Mouse (Mus musculus): ENCODE data around the gene Ctns. TPM values are rescaled to one million over a fixed set of nuclear protein-coding genes. Genes with fewer than 3 reads are reported as not detected.
A peak's percentile ranks its signal among the peaks of the same experiment; 100 is the strongest.

Gene Ctns
- polyA plus RNA-seq, 1 experiment from 2014 or later: 23.4 TPM

DNA sequence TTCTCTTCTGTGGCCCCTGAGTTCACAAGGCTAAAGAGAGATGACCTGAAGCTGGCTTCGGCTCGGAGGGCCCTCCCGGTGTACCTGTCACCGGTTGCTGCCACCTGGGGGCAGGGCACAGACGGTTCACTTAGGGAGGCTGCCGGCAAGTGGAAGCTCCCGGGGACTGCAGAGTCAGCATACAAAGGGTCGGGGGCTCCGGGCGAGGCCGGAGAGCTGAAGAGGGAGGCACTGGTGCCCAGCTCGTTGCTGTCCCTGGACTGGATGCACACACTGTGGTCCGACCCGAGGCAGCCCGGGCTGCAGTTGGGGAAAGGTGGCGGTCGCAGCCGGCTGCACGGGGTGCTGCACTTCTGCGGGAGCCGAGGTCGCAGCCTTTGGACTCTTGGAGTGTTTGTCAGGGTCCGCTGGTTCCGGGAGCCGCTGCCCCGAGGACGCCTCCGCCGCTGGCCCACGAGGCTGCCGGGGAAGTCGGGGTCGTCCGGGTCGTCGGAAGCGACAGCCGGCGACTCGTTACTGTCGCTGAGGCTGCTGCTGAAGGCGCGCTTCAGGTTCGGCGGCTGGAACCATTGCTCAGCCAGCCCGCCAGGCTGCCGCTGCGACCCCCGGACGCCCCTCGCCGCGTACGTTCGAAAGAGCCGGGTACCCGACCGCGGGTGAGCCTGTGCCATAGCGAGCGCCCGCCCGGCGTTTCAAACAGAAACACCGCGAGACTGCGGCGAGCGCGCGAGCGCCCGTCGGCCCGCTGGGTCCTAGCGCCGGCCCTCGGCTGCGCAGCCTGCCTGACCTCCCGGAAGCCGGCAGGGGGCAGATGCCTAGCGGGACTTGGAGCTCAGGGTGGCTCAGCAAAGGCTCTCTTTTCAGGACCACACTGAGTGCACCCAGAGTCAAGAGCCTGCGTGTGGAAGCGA, 61.0 kb downstream of the Ctns start, which contains the start of gene Haspin:
Gene Haspin, minus strand, starts transcription at position 704 of the 911 bp plus-strand sequence.
- peak; percentile 69 for ATAC-seq (ENCODE audit: insufficient number of reproducible peaks, insufficient read depth, low FRiP score, low TSS enrichment, low read depth)
- Histone ChIP-seq H3K27ac (no peak within 1 kb of the TSS), H3K36me3 (peaks cover 19% of the 10 kb centered on the region), H3K9me3 (no peaks in the 10 kb centered on the region), H3K27me3 (no peaks in the 10 kb centered on the region), H3K4me2 (peak within 1 kb of the TSS; percentile 82), H3K4me1 (replicated peaks) (peaks cover 28% of the 10 kb centered on the region), H3K4me3 (replicated peaks) (peak within 1 kb of the TSS; percentile 88), H3K9ac (replicated peaks) (peak within 1 kb of the TSS; percentile 83)
- WGBS: under 1% methylated on average over 84 of the region's 84 CpGs

DNA sequence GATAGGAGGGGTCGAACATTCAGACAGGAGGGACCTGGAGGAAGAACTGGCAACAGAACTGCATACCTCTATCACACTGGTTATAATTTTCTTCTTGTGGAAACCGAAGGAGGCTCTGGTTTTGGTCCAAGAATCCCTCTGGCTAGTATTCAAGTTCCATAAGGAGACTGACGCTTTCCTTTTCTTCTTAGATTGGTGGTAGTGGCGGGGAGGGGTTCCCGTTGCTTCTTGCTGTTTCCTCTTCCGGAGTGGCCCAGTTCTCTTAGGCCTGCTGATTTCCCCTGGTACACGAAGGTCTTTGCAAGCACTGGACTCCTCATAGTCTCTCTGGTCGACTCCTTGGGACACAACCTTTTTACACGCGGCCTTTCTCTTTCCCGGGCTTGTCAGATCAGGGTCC, 61.7 kb downstream of the Ctns start:
- peak overlapping the region; percentile 83 for H3K9ac ChIP-seq (replicated peaks)
- peak overlapping the region; percentile 88 for H3K4me3 ChIP-seq (replicated peaks)
- WGBS: 49% methylated on average over 11 of the region's 11 CpGs
- H3K4me2 ChIP-seq: peak overlapping the region; percentile 82
- H3K27ac ChIP-seq: no peak overlapping the region
- no peaks in the 10 kb centered on the region for H3K9me3 ChIP-seq
- ATAC-seq (ENCODE audit: insufficient number of reproducible peaks, insufficient read depth, low FRiP score, low TSS enrichment, low read depth): no peak
- H3K4me1 ChIP-seq (replicated peaks): peaks cover 28% of the 10 kb centered on the region
- H3K27me3 ChIP-seq: no peaks in the 10 kb centered on the region
- H3K36me3 ChIP-seq: peaks cover 26% of the 10 kb centered on the region

DNA sequence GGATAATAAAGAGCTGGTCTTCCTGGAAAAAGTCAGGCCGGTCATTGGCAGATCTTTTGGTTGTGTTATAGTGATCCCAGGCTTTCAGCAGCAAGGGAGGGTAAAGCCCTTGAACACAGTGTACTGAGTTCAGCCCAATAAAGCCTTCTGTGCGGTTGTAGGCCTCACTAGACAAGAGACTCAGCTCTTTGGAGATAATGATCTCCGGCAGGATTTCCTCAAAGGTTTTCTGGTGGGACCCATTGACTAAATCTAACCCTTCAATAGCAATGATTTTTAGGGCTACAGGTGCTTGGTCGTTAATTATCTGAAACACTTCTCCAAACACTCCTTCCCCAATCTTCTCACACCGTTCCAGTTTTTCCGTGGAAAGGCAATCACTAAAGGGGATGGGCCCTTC, 62.3 kb downstream of the Ctns start:
- ATAC-seq (ENCODE audit: insufficient number of reproducible peaks, insufficient read depth, low FRiP score, low TSS enrichment, low read depth): no peak
- Histone ChIP-seq H3K4me1 (replicated peaks) (peaks cover 28% of the 10 kb centered on the region), H3K27me3 (no peaks in the 10 kb centered on the region), H3K4me3 (replicated peaks) (peak overlapping the region; percentile 88), H3K36me3 (peaks cover 27% of the 10 kb centered on the region), H3K27ac (no peak overlapping the region), H3K4me2 (peak overlapping the region; percentile 82), H3K9me3 (no peaks in the 10 kb centered on the region), H3K9ac (replicated peaks) (peak overlapping the region; percentile 83; the same call in 1 of the 2 replicates)
- WGBS: 78% methylated on average over 6 of the region's 6 CpGs

DNA sequence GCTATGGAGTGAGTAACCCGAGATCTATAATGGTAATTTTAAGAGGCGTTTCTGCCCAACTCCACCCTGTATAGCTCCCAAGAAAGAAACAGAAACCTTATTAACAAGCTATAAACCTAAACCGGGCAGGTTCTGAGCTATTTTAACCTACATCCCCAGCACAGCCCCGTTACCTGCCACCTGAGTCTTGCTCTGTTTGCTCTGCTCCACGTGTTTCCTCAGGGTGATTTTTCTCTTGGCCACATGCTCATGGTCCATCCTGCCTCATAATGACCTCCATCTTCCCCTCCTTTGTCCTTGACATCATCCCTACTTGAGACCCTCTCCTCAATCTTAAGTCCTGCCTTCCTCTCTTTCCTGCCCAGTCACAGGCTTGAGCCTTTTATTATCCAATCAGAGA, 64.6 kb downstream of the Ctns start:
- H3K4me3 ChIP-seq (replicated peaks): 0 out of 2 replicates have a peak overlapping the region, but pooled peaks have one; percentile 8
- peaks cover 28% of the 10 kb centered on the region for H3K4me1 ChIP-seq (replicated peaks)
- peaks cover 32% of the 10 kb centered on the region for H3K36me3 ChIP-seq
- no peaks in the 10 kb centered on the region for H3K27me3 ChIP-seq
- H3K27ac ChIP-seq: no peak overlapping the region
- no peaks in the 10 kb centered on the region for H3K9me3 ChIP-seq
- ATAC-seq (ENCODE audit: insufficient number of reproducible peaks, insufficient read depth, low FRiP score, low TSS enrichment, low read depth): no peak; the same call in 1 of the 2 replicates
- H3K9ac ChIP-seq (replicated peaks): no peak overlapping the region
- H3K4me2 ChIP-seq: peak overlapping the region; percentile 5
- 71% methylated on average over 5 of the region's 5 CpGs for WGBS

Other genes starting within 250 kb of the Ctns start
- 1.3 and 1.5 TPM in 2 replicates for gene Atp2a3, start 237.9 kb downstream of the Ctns start, polyA plus RNA-seq (2016; fragmentation: Nextera tagmentation; extraction: Ambion mirVana)
- gene P2rx1, start 199.9 kb downstream of the Ctns start, polyA plus RNA-seq (2016; fragmentation: Nextera tagmentation; extraction: Ambion mirVana): 1.0 and 1.4 TPM in 2 replicates
- gene Camkk1, start 180.0 kb downstream of the Ctns start, polyA plus RNA-seq (2016; fragmentation: Nextera tagmentation; extraction: Ambion mirVana): 9.3 and 9.7 TPM in 2 replicates
- gene Ncbp3, start 151.3 kb downstream of the Ctns start, polyA plus RNA-seq (2016; fragmentation: Nextera tagmentation; extraction: Ambion mirVana): 15.1 and 16.3 TPM in 2 replicates
- gene Itgae, start 108.5 kb downstream of the Ctns start, polyA plus RNA-seq (2016; fragmentation: Nextera tagmentation; extraction: Ambion mirVana): 0.64 and 0.65 TPM in 2 replicates
- 19.7 and 21.6 TPM in 2 replicates for gene Haspin, start 60.7 kb downstream of the Ctns start, polyA plus RNA-seq (2016; fragmentation: Nextera tagmentation; extraction: Ambion mirVana)
- 0.21 and 0.26 TPM in 2 replicates for gene P2rx5, start 38.6 kb downstream of the Ctns start, polyA plus RNA-seq (2016; fragmentation: Nextera tagmentation; extraction: Ambion mirVana)
- gene Emc6, start 22.0 kb downstream of the Ctns start, polyA plus RNA-seq (2016; fragmentation: Nextera tagmentation; extraction: Ambion mirVana): 99.3 and 101 TPM in 2 replicates
- 211 and 215 TPM in 2 replicates for gene Tax1bp3, start 22.0 kb downstream of the Ctns start, polyA plus RNA-seq (2016; fragmentation: Nextera tagmentation; extraction: Ambion mirVana)
- 1.6 and 2.3 TPM in 2 replicates for gene Shpk, start 418 bp upstream of the Ctns start, polyA plus RNA-seq (2016; fragmentation: Nextera tagmentation; extraction: Ambion mirVana)
- gene Trpv1, start 35.2 kb upstream of the Ctns start, polyA plus RNA-seq (2016; fragmentation: Nextera tagmentation; extraction: Ambion mirVana): 0.08 TPM in 1 of 2 replicates, not detected in the other
- gene Trpv3, start 68.3 kb upstream of the Ctns start, polyA plus RNA-seq (2016; fragmentation: Nextera tagmentation; extraction: Ambion mirVana): 0.05 and 0.11 TPM in 2 replicates
- gene Aspa, start 130.6 kb upstream of the Ctns start, polyA plus RNA-seq (2016; fragmentation: Nextera tagmentation; extraction: Ambion mirVana): 0.44 and 0.53 TPM in 2 replicates
- not detected in 2 replicates for gene Gm49340, start 130.7 kb upstream of the Ctns start, polyA plus RNA-seq (2016; fragmentation: Nextera tagmentation; extraction: Ambion mirVana)
- gene Spata22, start 130.7 kb upstream of the Ctns start, polyA plus RNA-seq (2016; fragmentation: Nextera tagmentation; extraction: Ambion mirVana): not detected in 2 replicates
- not detected in 2 replicates for gene Olfr20, start 151.7 kb upstream of the Ctns start, polyA plus RNA-seq (2016; fragmentation: Nextera tagmentation; extraction: Ambion mirVana)
- gene Olfr376, start 172.2 kb upstream of the Ctns start, polyA plus RNA-seq (2016; fragmentation: Nextera tagmentation; extraction: Ambion mirVana): not detected in 2 replicates
- gene Olfr1, start 200.6 kb upstream of the Ctns start, polyA plus RNA-seq (2016; fragmentation: Nextera tagmentation; extraction: Ambion mirVana): not detected in 2 replicates
- not detected in 2 replicates for gene Olfr378, start 229.4 kb upstream of the Ctns start, polyA plus RNA-seq (2016; fragmentation: Nextera tagmentation; extraction: Ambion mirVana)

Measured in limb, embryonic 12.5 days (tissue).